Mouse (Mus musculus) T-helper 2 cell (primary cell): ENCODE measurements at regions not wholly inside any gene's neighbourhood (a gene's known extent, or its start where the extent isn't known, plus 50 kb on each side); places are given as distances from the start of the nearest gene placed in this dataset.

Source experiments
- in situ Hi-C: fragments of 300-600 bp; cut with MboI, MseI; formaldehyde crosslinking; loops from one replicate; pipeline ENCODE4 v1.15.1; 2025; ENCODE audit warnings: high pct_unique_total_duplicates

GRCm38 (mm10) chr10:7268386-7269033 lies 56.5 kb upstream of the Cnksr3 start:
- in situ Hi-C loops, result no loop called here

GRCm38 (mm10) chr10:7267903-7268302 lies 55.9 kb upstream of the Cnksr3 start:
- in situ Hi-C loops, result no loop called here

GRCm38 (mm10) chr10:7267106-7267505 lies 55.1 kb upstream of the Cnksr3 start:
- in situ Hi-C loops, result no loop called here

GRCm38 (mm10) chr10:7265412-7265811 lies 53.4 kb upstream of the Cnksr3 start:
- in situ Hi-C loops, result no loop called here

- in situ Hi-C loops, result no loop called here
Observed at GRCm38 (mm10) chr10:7264721-7265120, 52.7 kb upstream of the Cnksr3 start.
